Mouse (Mus musculus) olfactory bulb, adult 2 months (tissue): Measurements from ENCODE around the gene Gm10840.

ENCODE experiments used
- CTCF ChIP-seq: fragments of 200-500 bp; IDR thresholded peaks from 2 replicates; pipeline ENCODE4 v1.5.1; 2012; ENCODE audit warnings: low read depth, mild to moderate bottlenecking, low read length, moderate library complexity; ENCODE audit not compliant: insufficient read depth
- POLR2A ChIP-seq: fragments of 200-500 bp; IDR thresholded peaks from 2 replicates; pipeline ENCODE4 v1.6.1; 2012; ENCODE audit warnings: mild to moderate bottlenecking, low read depth, low read length, moderate library complexity; ENCODE audit not compliant: insufficient read depth

DNA sequence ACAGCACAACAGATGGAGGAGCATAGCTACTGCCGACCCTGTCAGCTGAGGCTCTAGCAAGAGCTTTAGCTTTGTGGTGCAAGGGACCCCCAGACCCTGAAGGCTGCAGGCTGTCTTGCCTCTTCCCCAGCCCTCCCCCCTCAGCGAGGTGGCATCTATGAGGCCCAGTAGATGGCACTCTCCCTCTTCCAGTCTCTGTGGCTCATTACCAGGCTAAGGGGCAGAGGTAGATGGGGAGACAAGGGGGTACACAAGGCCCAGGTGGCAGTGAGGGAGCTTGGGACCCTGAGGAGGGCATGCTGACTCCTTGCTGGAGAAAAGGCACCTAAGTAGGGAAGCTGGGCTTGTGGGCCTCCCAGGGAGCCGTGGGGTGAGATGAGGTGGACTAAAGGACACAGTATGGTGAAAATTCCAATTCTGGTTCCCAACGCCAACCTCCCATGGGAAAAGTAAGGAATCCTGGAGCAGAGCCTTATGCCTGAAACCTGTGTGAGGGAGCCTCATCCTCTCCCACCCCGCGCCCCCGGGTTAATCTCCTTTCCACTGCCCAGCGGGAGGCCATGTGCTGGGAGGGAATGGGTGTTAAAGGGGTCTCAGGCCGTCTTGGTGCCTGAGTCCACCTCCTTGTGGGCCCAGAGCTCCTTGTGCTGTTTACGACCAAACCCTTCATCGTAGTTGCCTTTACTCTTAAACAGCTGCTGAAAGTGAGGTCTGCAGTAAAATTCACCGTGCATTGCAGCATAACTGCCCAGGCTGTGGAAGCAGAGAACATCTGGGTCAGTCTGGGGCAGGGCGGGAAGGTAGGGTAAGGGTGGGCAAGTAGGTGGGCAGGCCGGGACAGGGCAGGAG is 2.3 kb upstream of the Gm10840 start:
- TF ChIP-seq CTCF (peak; percentile 56), POLR2A (no peak)
